Mouse (Mus musculus) spleen, adult 2 months (tissue): ENCODE measurements around the gene Pagr1a.

Source experiments
- CTCF ChIP-seq: fragments of 200-500 bp; IDR thresholded peaks from 2 replicates; pipeline ENCODE4 v1.5.1; 2011; ENCODE audit warnings: mild to moderate bottlenecking, inconsistent platforms; ENCODE audit not compliant: insufficient read depth, insufficient read length, insufficient replicate concordance; ENCODE audit errors: extremely low read depth
- POLR2A ChIP-seq: fragments of 200-500 bp; IDR thresholded peaks from 2 replicates; pipeline ENCODE4 v1.6.1; 2011; ENCODE audit warnings: low read depth, low read length, inconsistent platforms

GRCm38 (mm10) chr7:127016081-127016480 lies 1.1 kb downstream of the Pagr1a start:
- TF ChIP-seq POLR2A (no peak), CTCF (no peak)
